Mouse (Mus musculus) lung, adult 2 months (tissue): ENCODE measurements around the gene Anp32e. TPM values are rescaled to one million over a fixed set of nuclear protein-coding genes. Genes with fewer than 3 reads are reported as not detected.
"Not testable (repeated sequence)": the region's sequence is repeated elsewhere in the genome, so short reads cannot be mapped to it uniquely, and the experiment has no call there.

Experiments
- DNase-seq: peaks from one replicate; pipeline ENCODE4 v3.0.0; 2022
- H3K4me1 ChIP-seq: fragments of 200-500 bp; 2 replicates; pipeline ENCODE4 v1.6.1; 2011; ENCODE audit warnings: low read length; ENCODE audit not compliant: control insufficient read depth, insufficient read depth
- H3K4me3 ChIP-seq: fragments of 200-500 bp; replicated peaks from 2 replicates; pipeline ENCODE3; 2011; ENCODE audit warnings: low read depth, mild to moderate bottlenecking, control low read depth, low read length; ENCODE audit errors: extremely low read depth
- CTCF ChIP-seq: fragments of 200-500 bp; IDR thresholded peaks from 2 replicates; pipeline ENCODE4 v1.5.1; 2011; ENCODE audit warnings: mild to moderate bottlenecking, low read length, control low read depth; ENCODE audit not compliant: insufficient read depth
- POLR2A ChIP-seq: fragments of 200-500 bp; IDR thresholded peaks from 2 replicates; pipeline ENCODE4 v1.6.1; 2011; ENCODE audit warnings: low read depth, mild to moderate bottlenecking, control low read depth, low read length, borderline replicate concordance; ENCODE audit errors: extremely low read depth
- WGBS: fragments of 180-500 bp; shearing (Covaris S2); methylation state at CpG from one replicate; pipeline ENCODE4 v1.1.7; 2018; 5-methylcytosine and 5-hydroxymethylcytosine counted together
- polyA plus RNA-seq: library from polyadenylated mRNA; depleted of rRNA; stranded (reverse); fragments of >200 nt; gene quantifications from 2 replicates; pipeline ENCODE4 v1.2.3, GENCODE M21; 2012

Anp32e gene
- polyA plus RNA-seq, 1 experiment = 17.4 TPM

GRCm38 (mm10) chr3:95893126-95893525 lies 35.9 kb upstream of the Anp32e start:
- DNase-seq = no peak
- H3K4me1 ChIP-seq = peaks cover 6% of the 10 kb centered on the region; the same call in 1 of the 2 replicates
- TF ChIP-seq POLR2A = no peak; the same call in 1 of the 2 replicates
- H3K4me3 ChIP-seq = peak overlapping the region; percentile 27
- 5% methylated on average over 7 of the region's 7 CpGs for WGBS

- peak; percentile 93 for DNase-seq
- H3K4me1 ChIP-seq = not testable (repeated sequence)
- under 1% methylated on average over 27 of the region's 43 CpGs for WGBS
- H3K4me3 ChIP-seq = peak within 1 kb of the TSS; percentile 68
- TF ChIP-seq POLR2A = peak; percentile 34; the same call in 1 of the 2 replicates
These were observed 35.3 kb upstream of the Anp32e start, which contains the start of gene Aph1a for GRCm38 (mm10) chr3:95893606-95894316. Aph1a (plus strand) TSS chr3:95893969.

GRCm38 (mm10) chr3:95894317-95895160 lies 34.5 kb upstream of the Anp32e start:
- peak; percentile 62 for DNase-seq
- peaks cover 6% of the 10 kb centered on the region; the same call in 1 of the 2 replicates for H3K4me1 ChIP-seq
- peak overlapping the region; percentile 68 for H3K4me3 ChIP-seq
- peak; percentile 27; the same call in 1 of the 2 replicates for TF ChIP-seq POLR2A
- no peak for TF ChIP-seq CTCF
- WGBS = 2% methylated on average over 16 of the region's 16 CpGs

GRCm38 (mm10) chr3:95895501-95895900 lies 33.5 kb upstream of the Anp32e start:
- 66% methylated on average over 7 of the region's 7 CpGs for WGBS
- H3K4me3 ChIP-seq = not testable (repeated sequence)

GRCm38 (mm10) chr3:95899800-95900524 lies 29.1 kb upstream of the Anp32e start:
- DNase-seq = no peak
- WGBS = 69% methylated on average over 13 of the region's 13 CpGs
- TF ChIP-seq CTCF (no peak), POLR2A (no peak)
- H3K4me1 ChIP-seq = peaks cover 5% of the 10 kb centered on the region; the same call in 1 of the 2 replicates
- H3K4me3 ChIP-seq = no peak overlapping the region

More at GRCm38 (mm10) chr3:95895501-95895900, 33.5 kb upstream of the Anp32e start:
- not testable (repeated sequence) for H3K4me1 ChIP-seq, DNase-seq

GRCm38 (mm10) chr3:95901616-95902372 lies 27.3 kb upstream of the Anp32e start:
- no peak for TF ChIP-seq POLR2A
- no peak for TF ChIP-seq CTCF
- no peak for DNase-seq
- WGBS = 43% methylated on average over 9 of the region's 9 CpGs
- H3K4me1 ChIP-seq = 0 out of 2 replicates have a peak, but pooled peaks cover 2% of the 10 kb centered on the region
- H3K4me3 ChIP-seq = no peak overlapping the region

- H3K4me3 ChIP-seq = no peak overlapping the region
- peaks cover 2% of the 10 kb centered on the region; the same call in 1 of the 2 replicates for H3K4me1 ChIP-seq
- no peak for DNase-seq
- TF ChIP-seq POLR2A (no peak), CTCF (no peak)
These were observed 26.7 kb upstream of the Anp32e start for GRCm38 (mm10) chr3:95902373-95902625.

GRCm38 (mm10) chr3:95902643-95903042 lies 26.4 kb upstream of the Anp32e start:
- H3K4me3 ChIP-seq = no peak overlapping the region
- 33% methylated on average over 6 of the region's 6 CpGs for WGBS
- TF ChIP-seq POLR2A (no peak), CTCF (no peak)
- DNase-seq = no peak
- peaks cover 2% of the 10 kb centered on the region; the same call in 1 of the 2 replicates for H3K4me1 ChIP-seq
